Mouse (Mus musculus) gastrocnemius, adult 8-10 months (tissue): Measurements from ENCODE around the gene Cfap58. TPM values are rescaled to one million over a fixed set of nuclear protein-coding genes. Genes with fewer than 3 reads are reported as not detected.

Experiments used
- DNase-seq, 2 experiments: peaks; one replicate each; pipeline ENCODE4 v3.0.0; 2022; ENCODE audit warnings: low spot score in 2 of 2
- total RNA-seq, 4 experiments: library from RNA; stranded (reverse); gene quantifications; 2 replicates each; pipeline ENCODE4 v1.2.4; 2022

The Cfap58 gene
- total RNA-seq, result not detected

GRCm38 (mm10) chr19:47937443-47938406 is at the start of gene Cfap58:
Cfap58 (plus strand) TSS chr19:47937675.
- DNase-seq, result no peak

DNA sequence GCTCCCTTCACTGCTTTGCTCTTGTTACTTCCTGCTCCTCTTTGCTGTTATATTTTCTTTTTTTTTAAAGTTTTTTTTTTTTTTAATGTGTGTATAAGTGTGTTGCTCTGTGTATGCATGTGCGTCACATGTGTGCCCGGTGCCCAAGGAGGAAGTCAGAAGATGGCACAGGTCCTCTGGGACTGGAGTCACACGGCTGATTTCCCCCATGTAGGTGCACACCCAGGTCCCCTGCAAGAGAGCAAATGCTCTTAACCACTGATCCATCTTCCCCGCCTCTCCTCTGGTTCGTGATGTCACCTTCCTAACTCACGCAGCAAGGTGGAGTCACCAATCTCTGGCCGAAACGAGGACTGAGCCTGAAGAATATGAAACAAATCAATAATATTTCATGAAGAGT is 49.4 kb upstream of the Cfap58 start:
- DNase-seq, result no peak

GRCm38 (mm10) chr19:47890489-47891130 is 46.9 kb upstream of the Cfap58 start:
- no peak for DNase-seq

GRCm38 (mm10) chr19:47891562-47892312 is 45.7 kb upstream of the Cfap58 start:
- no peak for DNase-seq

DNA sequence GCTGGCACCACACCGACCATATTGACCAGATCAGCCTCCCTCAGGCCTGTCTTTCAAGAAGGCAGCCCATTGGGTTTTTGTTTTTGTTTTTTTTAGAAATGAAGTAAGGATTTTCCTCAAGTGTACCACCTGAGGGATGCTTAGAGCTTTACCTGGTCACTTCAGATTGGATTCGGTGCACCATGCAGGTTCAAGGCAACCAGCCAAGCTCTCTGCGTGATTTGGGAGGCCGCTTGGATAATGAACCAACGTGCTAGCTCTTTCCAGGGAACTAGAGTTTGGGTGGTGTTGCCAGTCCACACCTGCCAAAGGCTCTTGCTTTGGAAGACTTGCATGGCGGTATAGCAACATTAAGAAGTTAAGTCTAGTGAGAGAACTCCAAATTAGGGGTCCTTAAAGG is 44.4 kb upstream of the Cfap58 start:
- DNase-seq, result no peak

DNA sequence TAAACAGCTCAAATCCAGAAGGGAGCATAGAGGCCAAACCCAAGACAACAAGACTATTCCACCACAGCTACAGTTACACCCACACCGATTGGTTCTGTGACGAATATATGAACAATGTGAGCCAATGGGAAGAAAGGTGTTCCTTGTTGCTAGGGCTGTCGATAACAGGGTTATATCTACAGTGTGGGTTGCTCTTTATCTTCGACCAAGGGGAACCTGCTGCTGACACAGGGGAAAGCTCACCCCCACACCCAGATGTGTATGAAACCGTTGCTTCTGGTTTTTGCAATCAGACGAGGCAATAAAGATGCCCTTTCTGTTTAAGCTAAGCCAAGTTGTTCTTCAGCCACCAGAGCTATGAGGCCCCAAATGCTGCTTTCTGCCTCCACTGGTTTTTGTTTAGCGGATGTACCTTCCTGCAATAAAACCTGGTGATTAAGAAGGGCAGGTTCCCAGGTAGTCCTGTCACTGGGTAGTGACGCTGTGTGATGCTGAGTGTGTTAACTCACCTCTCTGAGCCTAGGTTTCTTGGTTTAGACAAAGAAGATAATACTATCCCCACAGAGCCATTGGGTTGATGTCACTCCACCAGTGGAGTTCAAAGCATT is 38.9 kb upstream of the Cfap58 start:
- DNase-seq, result no peak

DNA sequence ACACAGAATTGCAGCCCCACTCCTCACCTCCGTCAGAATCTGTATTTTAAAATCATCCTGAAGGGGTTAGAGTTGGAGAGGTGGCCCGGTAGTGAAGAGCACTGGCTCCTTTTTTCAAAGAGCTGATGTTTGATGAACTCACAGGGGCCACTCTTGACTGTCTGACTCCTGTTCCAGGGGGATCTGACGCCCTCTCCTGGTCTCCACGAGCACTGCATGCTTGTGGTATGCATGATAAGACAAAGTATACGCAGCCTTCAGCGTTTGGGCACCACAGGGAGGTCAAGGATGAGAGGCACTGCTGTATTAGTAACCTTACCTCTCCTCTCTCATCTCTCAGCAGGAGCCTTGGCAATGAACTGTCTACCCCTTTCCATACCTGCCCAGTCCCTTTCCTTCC is 37.5 kb upstream of the Cfap58 start:
- no peak for DNase-seq

GRCm38 (mm10) chr19:47900558-47900957 is 36.9 kb upstream of the Cfap58 start:
- no peak for DNase-seq

- no peak for DNase-seq
Measured at GRCm38 (mm10) chr19:47902316-47903201, 34.9 kb upstream of the Cfap58 start.

DNA sequence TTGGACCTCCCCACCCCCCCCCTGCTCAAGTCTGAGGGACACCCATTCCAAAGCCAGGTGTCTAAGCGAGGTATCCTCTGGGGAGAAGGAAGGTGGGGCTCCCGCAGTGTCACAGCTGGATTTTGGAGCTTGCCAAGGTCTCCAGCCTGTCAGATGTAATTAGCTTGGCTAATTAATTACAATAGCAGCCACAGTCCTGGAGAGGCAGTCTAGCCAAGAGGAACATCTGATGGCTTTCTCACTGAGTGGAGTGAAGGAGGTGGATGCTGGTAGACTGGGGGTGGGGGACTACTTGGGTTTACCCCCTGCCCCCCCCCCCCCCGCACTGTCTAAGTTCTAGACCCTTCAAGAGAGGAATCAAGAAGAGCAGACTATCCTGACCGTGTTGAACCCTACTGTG is 33.8 kb upstream of the Cfap58 start:
- no peak for DNase-seq

GRCm38 (mm10) chr19:47905081-47905480 is 32.4 kb upstream of the Cfap58 start:
- no peak for DNase-seq

GRCm38 (mm10) chr19:47905603-47906002 is 31.9 kb upstream of the Cfap58 start:
- DNase-seq, result no peak

DNA sequence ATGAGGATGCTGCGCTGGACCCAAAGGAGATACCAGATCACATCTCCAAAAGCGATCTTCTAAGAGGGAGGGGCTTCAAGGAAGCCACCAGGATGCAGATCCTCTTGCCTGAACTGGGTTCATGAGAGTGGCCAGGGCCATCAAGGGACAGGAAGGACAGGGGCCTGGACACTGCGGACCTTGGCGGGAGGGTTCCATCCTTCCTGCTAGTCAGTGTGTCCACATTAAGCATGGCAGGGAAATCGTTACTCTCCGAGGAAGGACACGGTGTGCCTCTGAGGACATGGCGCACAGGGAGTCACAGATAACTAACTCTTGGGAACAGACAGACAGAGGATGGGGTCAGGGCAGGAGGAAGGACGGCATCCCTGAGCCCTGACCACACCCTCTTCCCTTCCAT is 29.9 kb upstream of the Cfap58 start:
- no peak for DNase-seq

DNA sequence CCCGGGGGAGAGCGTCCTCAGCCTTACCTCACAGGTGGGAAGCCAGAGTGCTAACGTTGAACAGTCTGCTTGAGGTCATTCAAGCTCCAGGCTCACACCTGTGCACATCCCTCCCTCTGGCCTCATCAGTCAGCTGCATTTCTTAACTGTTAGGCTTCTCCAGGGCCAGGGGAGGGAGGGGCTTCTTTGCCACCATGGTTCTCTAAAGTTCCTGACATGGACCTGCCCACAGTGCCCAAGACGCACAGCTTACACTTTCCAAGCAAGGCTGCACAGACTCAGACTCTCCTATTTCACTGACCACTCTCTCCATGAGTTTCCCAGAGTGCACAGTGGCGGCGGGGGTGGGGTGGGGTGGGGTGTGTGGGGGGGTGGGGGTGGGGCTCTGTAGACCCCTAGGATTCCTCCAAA is 28.5 kb upstream of the Cfap58 start:
- DNase-seq, result no peak

GRCm38 (mm10) chr19:47909387-47910116 is 27.9 kb upstream of the Cfap58 start:
- no peak for DNase-seq

GRCm38 (mm10) chr19:47910117-47910618 is 27.3 kb upstream of the Cfap58 start:
- DNase-seq, result no peak

DNA sequence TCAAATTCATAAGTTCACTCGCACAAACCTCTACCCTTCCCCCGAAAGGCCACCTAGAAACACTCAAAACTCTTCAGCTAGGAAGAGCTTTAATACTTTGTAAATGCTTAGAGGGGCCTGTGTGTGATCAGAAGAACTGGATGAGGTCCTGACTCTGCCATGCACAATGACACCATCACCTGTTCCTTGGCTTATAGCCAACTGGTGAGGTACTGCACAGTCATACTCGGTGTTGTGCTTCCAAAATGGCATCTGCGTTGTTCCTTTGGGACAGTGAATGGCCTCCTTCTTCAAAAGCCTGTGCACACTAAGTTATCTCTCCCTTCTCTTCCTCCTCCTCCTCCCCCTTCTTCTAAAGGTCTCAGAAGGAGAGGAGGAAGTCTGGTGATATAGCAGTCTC is 26.7 kb upstream of the Cfap58 start:
- DNase-seq, result no peak

GRCm38 (mm10) chr19:47913344-47913743 is 24.1 kb upstream of the Cfap58 start:
- no peak for DNase-seq

DNA sequence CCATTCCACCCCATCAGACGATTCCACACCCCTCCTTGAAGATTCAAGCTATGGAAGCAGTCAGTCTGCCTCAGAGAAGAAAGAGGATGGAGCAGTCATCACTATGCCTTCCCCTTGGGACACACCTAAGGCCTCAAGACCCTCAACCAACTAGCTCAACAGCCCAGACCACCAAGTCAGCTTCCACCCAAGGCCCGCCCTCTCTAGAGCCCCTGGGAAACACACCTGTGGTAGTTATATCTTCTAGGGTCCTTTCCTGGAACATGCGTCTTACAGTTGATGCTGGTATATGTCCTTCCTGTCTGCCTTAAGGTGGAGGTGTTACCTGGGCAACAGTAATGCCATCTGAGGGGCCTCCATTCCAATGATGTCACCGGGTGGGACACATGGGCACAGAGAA is 23.3 kb upstream of the Cfap58 start:
- DNase-seq, result no peak

DNA sequence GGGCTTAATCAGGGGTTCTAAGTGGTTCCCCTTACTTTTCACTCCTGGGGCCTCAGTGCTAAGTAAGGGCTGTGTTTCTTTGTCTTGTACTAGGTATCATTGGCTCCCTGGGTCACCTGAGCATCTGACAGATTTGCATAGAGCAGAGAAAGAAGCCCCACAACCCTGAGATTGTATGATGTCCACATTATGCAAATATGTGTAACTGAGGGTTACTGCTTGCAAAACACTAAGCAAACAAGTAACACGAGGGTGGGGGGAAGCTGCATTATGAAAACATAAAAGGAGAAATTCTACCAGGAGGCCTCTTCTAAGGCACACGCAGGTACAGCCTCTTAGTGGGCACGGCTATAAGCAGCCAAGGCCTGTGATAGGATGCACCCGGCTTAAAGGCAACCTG is 22.2 kb upstream of the Cfap58 start:
- no peak for DNase-seq
